Mouse (Mus musculus): Measurements from ENCODE around the gene Pde3b. TPM values are rescaled to one million over a fixed set of nuclear protein-coding genes. Genes with fewer than 3 reads are reported as not detected.
"Not testable (repeated sequence)": the region's sequence is repeated elsewhere in the genome, so short reads cannot be mapped to it uniquely, and the experiment has no call there.

Pde3b gene
- total RNA-seq, 2 experiments from 2014 or later, result 13.0 to 14.5 TPM

- no peak for ATAC-seq (replicated peaks; ENCODE audit: poor library complexity)
These were observed 63.8 kb downstream of the Pde3b start for GRCm38 (mm10) chr7:114478901-114479300.

DNA sequence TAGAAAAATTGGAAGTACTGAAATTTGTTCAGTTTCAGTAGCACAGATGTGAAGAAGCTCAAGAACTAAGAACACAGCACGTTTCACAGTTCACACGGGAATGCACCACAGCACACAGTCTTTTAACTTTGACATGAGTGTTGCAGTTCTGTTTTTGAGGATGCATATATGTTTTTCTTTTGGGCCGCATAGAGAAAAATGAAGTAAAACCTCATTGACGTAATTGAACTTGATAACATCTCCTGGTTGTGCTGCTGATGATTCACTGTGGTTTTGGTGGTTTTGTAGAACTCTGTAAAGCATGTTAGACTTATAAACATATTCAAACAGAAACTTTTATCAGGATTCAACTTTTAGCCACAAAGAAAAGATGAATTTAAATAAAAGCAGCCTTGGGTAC is 64.7 kb downstream of the Pde3b start:
- ATAC-seq (replicated peaks; ENCODE audit: poor library complexity), result peak; percentile 94

DNA sequence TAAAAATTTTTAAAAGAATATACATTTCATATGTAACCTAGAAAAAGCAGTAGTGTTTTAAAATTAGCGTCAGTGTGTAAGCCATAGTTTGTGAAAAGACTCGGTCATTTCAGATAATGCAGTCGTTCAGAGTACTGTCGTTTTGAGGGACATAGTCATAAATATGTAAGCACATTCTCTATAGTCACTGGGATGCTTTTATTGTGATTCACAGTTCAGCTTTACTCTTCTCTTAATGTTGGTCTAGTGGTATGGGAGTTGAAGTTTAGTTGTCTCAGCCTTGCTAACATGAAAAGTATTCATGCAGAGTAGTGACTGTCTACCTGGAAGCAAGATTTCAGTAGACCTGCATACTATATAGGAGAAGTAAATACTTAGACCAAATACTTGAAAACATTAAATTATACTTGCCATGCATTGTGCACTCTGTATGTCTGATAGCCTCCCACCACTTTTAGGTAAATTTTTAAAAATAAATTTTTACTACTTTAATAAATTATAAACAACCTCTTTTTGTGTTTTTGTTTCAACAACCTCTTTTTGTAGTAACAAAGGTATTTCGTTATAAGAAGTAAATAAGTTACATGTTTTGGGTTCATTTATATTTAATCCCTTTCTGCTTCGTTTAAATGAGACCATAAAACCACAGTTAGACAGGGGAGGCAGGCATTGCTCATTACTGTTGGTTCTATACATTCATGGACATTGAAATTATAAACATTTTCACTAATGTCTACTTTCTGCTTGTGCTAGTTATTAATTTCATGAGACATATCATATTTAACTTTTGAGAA is 65.3 kb downstream of the Pde3b start:
- ATAC-seq (replicated peaks; ENCODE audit: poor library complexity), result peak; percentile 47

GRCm38 (mm10) chr7:114481008-114481407 is 65.9 kb downstream of the Pde3b start:
- no peak for ATAC-seq (replicated peaks; ENCODE audit: poor library complexity)

- ATAC-seq (replicated peaks; ENCODE audit: poor library complexity), result no peak
These were observed 66.4 kb downstream of the Pde3b start for GRCm38 (mm10) chr7:114481429-114481931.

- no peak for ATAC-seq (replicated peaks; ENCODE audit: poor library complexity)
These were observed 77.5 kb downstream of the Pde3b start for GRCm38 (mm10) chr7:114492540-114492939.

DNA sequence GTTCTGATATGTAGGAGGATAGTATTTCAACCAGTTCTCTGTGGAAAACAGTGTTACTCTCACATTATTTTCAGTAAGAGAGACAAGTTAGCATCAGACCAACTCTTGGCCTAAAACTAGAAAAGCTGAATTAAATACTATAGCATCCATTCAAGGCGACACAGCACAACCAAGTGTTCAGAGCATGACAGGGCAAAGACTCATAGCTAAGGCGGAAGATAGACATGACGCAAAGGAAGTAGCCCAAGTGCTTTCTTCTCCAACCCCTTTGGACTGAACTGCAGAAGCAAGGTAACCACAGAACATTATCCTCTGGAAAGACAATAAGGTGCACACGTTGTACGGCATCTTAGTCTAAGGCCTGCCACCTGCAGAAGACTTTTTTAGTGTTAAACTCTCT is 79.0 kb downstream of the Pde3b start:
- ATAC-seq (replicated peaks; ENCODE audit: poor library complexity), result peak; percentile 90

DNA sequence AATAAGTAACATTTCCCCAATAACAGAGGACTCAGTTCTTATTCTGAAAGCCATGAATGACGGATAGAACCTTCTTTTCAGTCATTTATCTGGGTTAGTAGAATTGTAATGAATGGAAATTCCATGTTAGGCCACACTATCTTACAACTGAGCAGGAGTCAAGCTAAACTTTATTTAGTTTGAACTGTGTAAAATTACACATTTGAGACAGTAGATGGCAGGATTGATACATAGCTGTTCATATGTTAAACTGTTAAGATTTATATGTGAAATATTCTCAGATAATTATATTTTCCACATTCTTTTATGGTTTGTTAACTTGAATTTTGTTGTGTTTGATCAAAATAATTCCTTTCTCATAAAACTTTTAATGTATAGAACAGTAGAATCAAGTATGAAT is 84.2 kb downstream of the Pde3b start:
- peak; percentile 58 for ATAC-seq (replicated peaks; ENCODE audit: poor library complexity)

- ATAC-seq (replicated peaks; ENCODE audit: poor library complexity), result peak; percentile 65
These were observed 93.8 kb downstream of the Pde3b start for GRCm38 (mm10) chr7:114508879-114509278.

DNA sequence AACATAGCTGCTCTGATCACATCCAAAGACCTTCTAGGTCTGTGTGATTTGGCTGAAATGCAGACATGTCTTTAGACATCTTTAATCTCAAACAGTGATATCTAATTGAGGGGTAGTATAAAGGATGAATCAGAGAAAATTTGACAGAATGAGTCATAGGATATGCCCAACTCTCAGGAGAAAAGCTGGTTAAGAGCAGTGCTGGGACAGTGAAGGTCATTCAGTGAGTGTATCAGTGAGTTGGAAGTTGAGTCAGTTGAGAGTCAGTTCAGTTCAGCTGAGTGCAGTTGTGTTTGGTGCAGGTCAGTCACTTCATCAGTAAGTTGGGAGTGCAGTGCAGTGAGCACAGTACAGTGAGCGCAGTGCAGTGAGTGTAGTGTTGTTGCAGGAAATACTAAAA is 105.0 kb downstream of the Pde3b start:
- no peak for ATAC-seq (replicated peaks; ENCODE audit: poor library complexity)

GRCm38 (mm10) chr7:114526245-114526644 is 111.2 kb downstream of the Pde3b start:
- peak; percentile 58 for ATAC-seq (replicated peaks; ENCODE audit: poor library complexity)

GRCm38 (mm10) chr7:114536179-114536578 is 121.1 kb downstream of the Pde3b start:
- no peak for ATAC-seq (replicated peaks; ENCODE audit: poor library complexity)

DNA sequence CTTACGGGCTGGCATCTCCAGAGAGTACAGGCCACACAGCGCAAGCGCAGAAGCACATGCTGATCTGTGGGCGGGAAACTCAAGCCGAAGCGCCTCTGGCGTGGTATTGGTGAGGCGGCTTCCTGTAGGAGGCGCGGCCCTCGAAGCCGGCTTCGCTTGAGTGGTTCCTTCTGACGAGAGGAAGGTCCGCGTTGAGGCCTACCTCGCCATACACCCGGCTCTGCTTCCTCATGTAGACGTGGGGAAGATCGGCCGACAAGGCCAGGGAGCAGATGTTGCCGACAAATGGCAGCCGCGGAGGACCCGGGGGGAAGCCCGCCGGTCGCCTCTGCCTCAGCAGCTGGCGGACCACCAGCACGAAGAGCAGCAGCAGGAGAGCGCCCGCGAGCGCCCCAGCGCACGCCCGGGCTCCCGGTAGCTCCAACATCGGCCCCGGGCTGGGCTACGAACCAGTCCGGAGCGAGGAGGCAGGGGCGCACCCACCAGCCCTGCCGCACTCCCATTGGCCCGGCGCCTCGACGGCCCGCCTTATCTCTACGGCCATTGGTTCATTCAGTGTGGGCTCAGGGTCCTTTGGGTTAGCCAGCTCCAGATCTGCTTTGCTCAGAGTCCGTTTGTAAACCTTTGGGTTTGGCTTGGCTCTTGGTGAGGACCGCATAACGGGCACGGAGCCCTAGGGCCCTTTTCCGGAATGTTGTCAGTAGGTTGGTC is 147.6 kb downstream of the Pde3b start, which contains the start of gene Cyp2r1:
Cyp2r1 (minus strand) TSS at position 442 of the 711 bp plus-strand sequence.
- peak; percentile 94 for ATAC-seq (replicated peaks; ENCODE audit: poor library complexity)

GRCm38 (mm10) chr7:114573866-114574265 is 158.8 kb downstream of the Pde3b start:
- not testable (repeated sequence) for ATAC-seq (replicated peaks; ENCODE audit: poor library complexity)

GRCm38 (mm10) chr7:114576931-114577330 is 161.8 kb downstream of the Pde3b start:
- peak; percentile 37 for ATAC-seq (replicated peaks; ENCODE audit: poor library complexity)

- no peak for ATAC-seq (replicated peaks; ENCODE audit: poor library complexity)
These were observed 162.6 kb downstream of the Pde3b start for GRCm38 (mm10) chr7:114577665-114578064.

GRCm38 (mm10) chr7:114580426-114580825 is 165.3 kb downstream of the Pde3b start:
- peak; percentile 57 for ATAC-seq (replicated peaks; ENCODE audit: poor library complexity)

DNA sequence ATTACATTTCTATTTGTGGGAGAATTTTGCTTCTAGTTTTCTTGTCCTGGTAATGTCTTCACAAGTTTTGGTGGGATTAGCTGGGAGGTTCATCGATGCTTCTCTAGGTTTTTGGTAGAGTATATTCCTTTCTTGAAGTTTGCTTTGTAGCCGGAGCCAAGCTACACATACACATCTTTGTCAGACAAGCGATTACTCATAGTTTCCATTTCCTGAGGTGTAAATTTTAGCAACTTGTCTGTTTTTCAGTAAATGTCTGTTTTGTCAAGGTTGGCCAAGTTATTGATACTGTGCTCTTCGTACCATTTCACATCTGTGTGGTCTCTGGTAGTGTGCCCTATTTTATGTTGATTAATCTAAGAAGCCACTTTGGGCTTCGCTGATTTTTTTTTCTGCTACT is 166.1 kb downstream of the Pde3b start:
- ATAC-seq (replicated peaks; ENCODE audit: poor library complexity), result no peak

- ATAC-seq (replicated peaks; ENCODE audit: poor library complexity), result no peak
These were observed 167.4 kb downstream of the Pde3b start for GRCm38 (mm10) chr7:114582441-114582840.
